ENCODE assay signal across 9 mouse cellular contexts in the genomic region with DNA sequence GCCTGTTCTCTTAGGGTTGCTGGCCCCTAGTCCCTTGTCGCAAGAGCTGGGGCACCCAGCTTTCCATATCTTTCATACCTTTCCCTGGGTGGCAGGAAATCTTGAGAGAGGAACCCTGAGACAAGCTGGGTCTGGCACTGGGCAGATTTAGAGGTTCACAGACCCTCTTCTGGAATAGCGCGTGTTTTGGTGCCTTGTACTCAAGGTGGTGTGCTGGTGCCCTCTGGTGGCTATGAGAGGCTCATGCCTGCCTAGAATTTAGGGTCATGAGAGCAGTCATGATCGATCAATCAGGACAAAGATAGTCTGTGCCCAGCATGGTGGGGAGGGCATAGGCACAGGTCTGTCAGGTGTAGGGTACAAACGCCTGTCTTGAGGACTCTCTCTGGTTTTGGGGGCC. TPM values are rescaled to one million over a fixed set of nuclear protein-coding genes. Genes with fewer than 3 reads are reported as not detected.
DNase-seq lines count a peak whose midpoint lies in the region; ATAC-seq and TF ChIP-seq lines count a peak whose summit lies in the region.
"Had no signal": no experiment of that assay in that cellular context is flagged by ENCODE, and none has a peak within 500 bp of the region (broad histone marks: within the 10 kb centered on the region; RNA-seq: fewer than 3 reads in every experiment).

No protein-coding gene starts in this region.

- DNase-seq in NIH3T3 (ENCODE audit: low read depth) = peak; percentile 73
- peak; percentile 85 to 89 for DNase-seq in cerebellum, postnatal 14 days
- DNase-seq in frontal cortex, postnatal 25 days (ENCODE audit: low spot score in 2 of 2) = peak; percentile 34 to 38
- peak; percentile 78 for DNase-seq in limb, embryonic 14.5 days (ENCODE audit: low spot score)
- DNase-seq in neural tube, embryonic 10.5 days (ENCODE audit: extremely low spot score, low spot score) = peak; percentile 68
- DNase-seq in thymus, postnatal 25 days = peak; percentile 46

- H3K27me3 ChIP-seq in C2C12 (ENCODE audit: control insufficient read depth, insufficient read depth, insufficient read length) = no peaks in the 10 kb centered on the region
- no peaks in the 10 kb centered on the region for H3K27me3 ChIP-seq in kidney, embryonic 14.5 days (ENCODE audit: control insufficient read depth, insufficient read depth, low read length)
- H3K27me3 ChIP-seq in limb, embryonic 14.5 days (ENCODE audit: control insufficient read depth, insufficient read depth, low read length) = no peaks in the 10 kb centered on the region
- H3K27me3 ChIP-seq: stomach, embryonic 15.5 days had no signal

- H3K9me3 ChIP-seq in kidney, embryonic 14.5 days (ENCODE audit: control insufficient read depth, low read length) = no peaks in the 10 kb centered on the region
- no peaks in the 10 kb centered on the region for H3K9me3 ChIP-seq in limb, embryonic 14.5 days (ENCODE audit: control insufficient read depth, low read length)
- H3K9me3 ChIP-seq: stomach, embryonic 15.5 days had no signal

- WGBS in kidney, embryonic 14.5 days = 16% methylated on average over 5 of the region's 5 CpGs
- WGBS in limb, embryonic 14.5 days = 18% methylated on average over 5 of the region's 5 CpGs

- 0 out of 2 replicates have a peak, but pooled peaks have one; percentile 39 for ATAC-seq in kidney, embryonic 14.5 days (ENCODE audit: low FRiP score, low TSS enrichment)
- ATAC-seq in limb, embryonic 14.5 days (ENCODE audit: low FRiP score, low read depth) = peak; percentile 48; the same call in 1 of the 2 replicates

- no peak overlapping the region for H3K9ac ChIP-seq in kidney, embryonic 14.5 days (ENCODE audit: low read depth, low read length)
- H3K9ac ChIP-seq in limb, embryonic 14.5 days (ENCODE audit: low read depth, low read length, severe bottlenecking) = 0 out of 2 replicates have a peak overlapping the region, but pooled peaks have one; percentile 25
- H3K9ac ChIP-seq: stomach, embryonic 15.5 days had no signal

- no peaks in the 10 kb centered on the region for H3K79me3 ChIP-seq in C2C12 (ENCODE audit: low read depth)

- peaks cover 6% of the 10 kb centered on the region; the same call in 1 of the 2 replicates for H3K4me1 ChIP-seq in kidney, embryonic 14.5 days (ENCODE audit: control insufficient read depth, insufficient read depth, low read length)
- H3K4me1 ChIP-seq in limb, embryonic 14.5 days (ENCODE audit: control insufficient read depth, insufficient read depth, low read length) = peaks cover 5% of the 10 kb centered on the region; the same call in 1 of the 2 replicates

- no peak overlapping the region for H3K4me3 ChIP-seq in C2C12 (ENCODE audit: insufficient read depth, poor library complexity, severe bottlenecking)
- no peak overlapping the region for H3K4me3 ChIP-seq in kidney, embryonic 14.5 days (ENCODE audit: low read length)
- no peak overlapping the region for H3K4me3 ChIP-seq in limb, embryonic 14.5 days (replicated peaks; ENCODE audit: low read length)
- H3K4me3 ChIP-seq: stomach, embryonic 15.5 days had no signal

- no peaks in the 10 kb centered on the region for H3K36me3 ChIP-seq in C2C12 (ENCODE audit: control insufficient read depth, insufficient read depth)
- no peaks in the 10 kb centered on the region for H3K36me3 ChIP-seq in kidney, embryonic 14.5 days (ENCODE audit: control insufficient read depth, insufficient read depth, low read length)
- no peaks in the 10 kb centered on the region for H3K36me3 ChIP-seq in limb, embryonic 14.5 days (ENCODE audit: control insufficient read depth, insufficient read depth, low read length)
- H3K36me3 ChIP-seq: stomach, embryonic 15.5 days had no signal

- H3K27ac ChIP-seq in kidney, embryonic 14.5 days (ENCODE audit: low read depth, low read length) = no peak overlapping the region
- no peak overlapping the region for H3K27ac ChIP-seq in limb, embryonic 14.5 days (replicated peaks; ENCODE audit: low read depth, low read length)
- H3K27ac ChIP-seq: stomach, embryonic 15.5 days had no signal

- no peak overlapping the region for H3K4me2 ChIP-seq in kidney, embryonic 14.5 days (replicated peaks; ENCODE audit: low read depth, low read length)
- H3K4me2 ChIP-seq in limb, embryonic 14.5 days (replicated peaks; ENCODE audit: low read depth, low read length, severe bottlenecking) = no peak overlapping the region
- H3K4me2 ChIP-seq: stomach, embryonic 15.5 days had no signal

- no peak for TF ChIP-seq POLR2A in limb, embryonic 14.5 days (IDR thresholded peaks at IDR 0.05; ENCODE audit: borderline replicate concordance, extremely low read depth, insufficient read depth, insufficient read length)

- TF ChIP-seq CTCF in C2C12 (IDR thresholded peaks at IDR 0.05; ENCODE audit: control insufficient read depth, insufficient read depth, insufficient read length) = peak; percentile 23

- no peak overlapping the region for H3ac ChIP-seq in C2C12 (ENCODE audit: control insufficient read depth, insufficient read length, low read depth)

- no peaks in the 10 kb centered on the region for H3K79me2 ChIP-seq in C2C12 (ENCODE audit: control insufficient read depth, insufficient read depth)

TF ChIP-seq in C2C12, 6 proteins besides CTCF, POLR2A, EP300 and RAD21:
- TF ChIP-seq MYOD1 (IDR thresholded peaks at IDR 0.05; ENCODE audit: control insufficient read depth, insufficient read length, low read depth) = no peak
- no peak for TF ChIP-seq FOSL1 (IDR thresholded peaks at IDR 0.05; ENCODE audit: insufficient read depth, low read length, poor library complexity, severe bottlenecking)
- TF ChIP-seq MAX (IDR thresholded peaks at IDR 0.05) = no peak

RNA-seq across cellular contexts. Expression of a gene that starts 36.7 kb away (rescaled TPM):
- 0.08 TPM for polyA plus RNA-seq in C2C12 (2012; fragmentation: generic; extraction: Trizol)
- polyA plus RNA-seq in kidney, embryonic 14.5 days (2014; fragmentation: Nextera tagmentation; extraction: Ambion mirVana) = 7.0 and 12.7 TPM in 2 replicates
- polyA plus RNA-seq in limb, embryonic 14.5 days (2012; rRNA removed) = 81.1 and 107 TPM in 2 replicates
- 99.9 and 103 TPM in 2 replicates for polyA plus RNA-seq in limb, embryonic 14.5 days (2014; fragmentation: Nextera tagmentation; extraction: Ambion mirVana)

RNA-seq across cellular contexts. Expression of a gene that starts 46.8 kb away (rescaled TPM):
- 57.3 TPM for polyA plus RNA-seq in C2C12 (2012; fragmentation: generic; extraction: Trizol)
- 98.2 and 124 TPM in 2 replicates for polyA plus RNA-seq in kidney, embryonic 14.5 days (2014; fragmentation: Nextera tagmentation; extraction: Ambion mirVana)
- polyA plus RNA-seq in limb, embryonic 14.5 days (2012; rRNA removed) = 95.7 and 106 TPM in 2 replicates
- 156 and 157 TPM in 2 replicates for polyA plus RNA-seq in limb, embryonic 14.5 days (2014; fragmentation: Nextera tagmentation; extraction: Ambion mirVana)

Comparison
In these comparisons a context has a peak if more than half of its experiments do, and no peak if none do; other contexts are left out.
1. DNase-seq: peak in every context shown above with its lines; median percentile 87 in cerebellum, postnatal 14 days; 78 in limb, embryonic 14.5 days; 73 in NIH3T3; 68 in neural tube, embryonic 10.5 days; 46 in thymus, postnatal 25 days; 36 in frontal cortex, postnatal 25 days.